Mouse (Mus musculus): ENCODE data around the gene Dennd5a. TPM values are rescaled to one million over a fixed set of nuclear protein-coding genes. Genes with fewer than 3 reads are reported as not detected.

Dennd5a gene
- 41.1 and 41.3 TPM in 2 replicates for polyA plus RNA-seq (2012; rRNA removed)

- Histone ChIP-seq H3K4me1 (ENCODE audit: control insufficient read depth, insufficient read depth, low read length) (peaks cover 8% of the 10 kb centered on the region), H3K36me3 (ENCODE audit: control insufficient read depth, insufficient read depth, low read length) (no peaks in the 10 kb centered on the region), H3K4me3 (ENCODE audit: control insufficient read depth, low read depth, low read length) (peak within 1 kb of the TSS; percentile 91), H3K27me3 (ENCODE audit: control insufficient read depth, insufficient read depth, low read length) (no peaks in the 10 kb centered on the region), H3K27ac (ENCODE audit: control insufficient read depth, insufficient read depth, low read depth, low read length) (peak within 1 kb of the TSS; percentile 69)
- peak; percentile 55 for TF ChIP-seq POLR2A (IDR thresholded peaks at IDR 0.05; ENCODE audit: control insufficient read depth, low read depth, low read length)
- no peak for TF ChIP-seq CTCF (IDR thresholded peaks at IDR 0.05; ENCODE audit: control insufficient read depth, insufficient read depth, insufficient replicate concordance, low read depth, low read length)
These were observed at the start of gene Dennd5a for GRCm38 (mm10) chr7:109959716-109960612. TSS of gene Dennd5a (minus strand) at chr7:109960470.

- no peak overlapping the region for H3K4me3 ChIP-seq (ENCODE audit: control insufficient read depth, low read depth, low read length)
- H3K27me3 ChIP-seq (ENCODE audit: control insufficient read depth, insufficient read depth, low read length) = no peaks in the 10 kb centered on the region
- no peak overlapping the region for H3K27ac ChIP-seq (ENCODE audit: control insufficient read depth, insufficient read depth, low read depth, low read length)
- TF ChIP-seq POLR2A (IDR thresholded peaks at IDR 0.05; ENCODE audit: control insufficient read depth, low read depth, low read length) (no peak), CTCF (IDR thresholded peaks at IDR 0.05; ENCODE audit: control insufficient read depth, insufficient read depth, insufficient replicate concordance, low read depth, low read length) (no peak)
- no peaks in the 10 kb centered on the region for H3K36me3 ChIP-seq (ENCODE audit: control insufficient read depth, insufficient read depth, low read length)
- no peaks in the 10 kb centered on the region for H3K4me1 ChIP-seq (ENCODE audit: control insufficient read depth, insufficient read depth, low read length)
These were observed 48.8 kb upstream of the Dennd5a start for GRCm38 (mm10) chr7:110009084-110009483.

DNA sequence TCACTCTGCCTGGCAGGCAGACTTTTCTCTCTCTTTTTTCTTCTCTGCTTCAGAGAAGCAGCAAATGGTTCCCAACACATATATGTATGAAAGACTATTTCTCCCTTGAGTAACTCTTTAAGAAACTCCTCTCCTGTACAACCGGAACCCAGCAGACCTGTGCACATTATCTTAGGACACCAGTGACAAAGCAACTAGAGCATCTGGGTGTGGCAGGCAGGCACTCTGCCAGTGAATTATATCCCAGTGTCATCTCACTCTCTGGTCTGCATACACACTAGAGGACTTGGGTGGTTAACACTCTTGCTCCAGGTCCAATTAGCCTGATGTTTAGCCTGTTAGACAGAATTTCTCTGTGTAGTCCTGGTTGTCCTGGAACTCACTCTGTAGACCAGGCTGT, 48.2 kb upstream of the Dennd5a start:
- TF ChIP-seq POLR2A (IDR thresholded peaks at IDR 0.05; ENCODE audit: control insufficient read depth, low read depth, low read length) = no peak

GRCm38 (mm10) chr7:110006471-110007195, 46.4 kb upstream of the Dennd5a start:
- H3K4me1 ChIP-seq (ENCODE audit: control insufficient read depth, insufficient read depth, low read length) = peaks cover 4% of the 10 kb centered on the region
- no peaks in the 10 kb centered on the region for H3K27me3 ChIP-seq (ENCODE audit: control insufficient read depth, insufficient read depth, low read length)
- H3K4me3 ChIP-seq (ENCODE audit: control insufficient read depth, low read depth, low read length) = no peak overlapping the region
- no peak overlapping the region for H3K27ac ChIP-seq (ENCODE audit: control insufficient read depth, insufficient read depth, low read depth, low read length)
- TF ChIP-seq POLR2A (IDR thresholded peaks at IDR 0.05; ENCODE audit: control insufficient read depth, low read depth, low read length) (no peak), CTCF (IDR thresholded peaks at IDR 0.05; ENCODE audit: control insufficient read depth, insufficient read depth, insufficient replicate concordance, low read depth, low read length) (no peak)
- H3K36me3 ChIP-seq (ENCODE audit: control insufficient read depth, insufficient read depth, low read length) = no peaks in the 10 kb centered on the region

More for the DNA sequence above, 48.2 kb upstream of the Dennd5a start:
- no peaks in the 10 kb centered on the region for H3K4me1 ChIP-seq (ENCODE audit: control insufficient read depth, insufficient read depth, low read length)
- H3K27me3 ChIP-seq (ENCODE audit: control insufficient read depth, insufficient read depth, low read length) = no peaks in the 10 kb centered on the region
- H3K27ac ChIP-seq (ENCODE audit: control insufficient read depth, insufficient read depth, low read depth, low read length) = no peak overlapping the region
- H3K4me3 ChIP-seq (ENCODE audit: control insufficient read depth, low read depth, low read length) = no peak overlapping the region
- no peaks in the 10 kb centered on the region for H3K36me3 ChIP-seq (ENCODE audit: control insufficient read depth, insufficient read depth, low read length)

GRCm38 (mm10) chr7:110005976-110006375, 45.7 kb upstream of the Dennd5a start:
- Histone ChIP-seq H3K36me3 (ENCODE audit: control insufficient read depth, insufficient read depth, low read length) (no peaks in the 10 kb centered on the region), H3K4me1 (ENCODE audit: control insufficient read depth, insufficient read depth, low read length) (peaks cover 4% of the 10 kb centered on the region), H3K4me3 (ENCODE audit: control insufficient read depth, low read depth, low read length) (no peak overlapping the region), H3K27ac (ENCODE audit: control insufficient read depth, insufficient read depth, low read depth, low read length) (no peak overlapping the region), H3K27me3 (ENCODE audit: control insufficient read depth, insufficient read depth, low read length) (no peaks in the 10 kb centered on the region)
- TF ChIP-seq CTCF (IDR thresholded peaks at IDR 0.05; ENCODE audit: control insufficient read depth, insufficient read depth, insufficient replicate concordance, low read depth, low read length) (no peak), POLR2A (IDR thresholded peaks at IDR 0.05; ENCODE audit: control insufficient read depth, low read depth, low read length) (no peak)

DNA sequence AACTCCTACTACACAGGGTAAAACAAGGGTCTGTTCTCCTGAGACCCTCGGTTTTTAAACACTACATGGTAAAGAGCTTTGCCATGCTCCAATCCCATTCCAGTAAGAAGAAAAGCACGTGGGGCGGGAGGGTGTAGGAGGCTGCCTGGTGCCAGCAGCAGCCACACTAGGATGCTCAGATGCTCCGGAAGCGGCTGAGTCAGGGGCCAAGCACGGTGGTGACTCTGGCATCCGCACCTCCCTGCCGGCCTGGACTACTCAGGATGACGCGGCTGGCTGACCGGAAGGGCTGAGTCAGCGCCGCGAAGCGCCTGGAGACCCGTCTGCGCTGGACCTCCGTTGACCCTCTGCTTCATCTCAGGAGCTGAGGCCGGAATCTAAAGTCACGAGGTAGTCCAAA, 42.7 kb upstream of the Dennd5a start:
- TF ChIP-seq CTCF (IDR thresholded peaks at IDR 0.05; ENCODE audit: control insufficient read depth, insufficient read depth, insufficient replicate concordance, low read depth, low read length) (no peak), POLR2A (IDR thresholded peaks at IDR 0.05; ENCODE audit: control insufficient read depth, low read depth, low read length) (no peak)
- peaks cover 4% of the 10 kb centered on the region for H3K4me1 ChIP-seq (ENCODE audit: control insufficient read depth, insufficient read depth, low read length)
- H3K27me3 ChIP-seq (ENCODE audit: control insufficient read depth, insufficient read depth, low read length) = no peaks in the 10 kb centered on the region
- H3K4me3 ChIP-seq (ENCODE audit: control insufficient read depth, low read depth, low read length) = peak overlapping the region; percentile 43
- no peak overlapping the region for H3K27ac ChIP-seq (ENCODE audit: control insufficient read depth, insufficient read depth, low read depth, low read length)
- H3K36me3 ChIP-seq (ENCODE audit: control insufficient read depth, insufficient read depth, low read length) = no peaks in the 10 kb centered on the region

GRCm38 (mm10) chr7:110002092-110002491, 41.8 kb upstream of the Dennd5a start:
- no peaks in the 10 kb centered on the region for H3K27me3 ChIP-seq (ENCODE audit: control insufficient read depth, insufficient read depth, low read length)
- no peaks in the 10 kb centered on the region for H3K36me3 ChIP-seq (ENCODE audit: control insufficient read depth, insufficient read depth, low read length)
- TF ChIP-seq POLR2A (IDR thresholded peaks at IDR 0.05; ENCODE audit: control insufficient read depth, low read depth, low read length) (no peak), CTCF (IDR thresholded peaks at IDR 0.05; ENCODE audit: control insufficient read depth, insufficient read depth, insufficient replicate concordance, low read depth, low read length) (no peak)
- H3K4me3 ChIP-seq (ENCODE audit: control insufficient read depth, low read depth, low read length) = no peak overlapping the region
- H3K4me1 ChIP-seq (ENCODE audit: control insufficient read depth, insufficient read depth, low read length) = peaks cover 4% of the 10 kb centered on the region
- H3K27ac ChIP-seq (ENCODE audit: control insufficient read depth, insufficient read depth, low read depth, low read length) = no peak overlapping the region
